Mouse (Mus musculus) heart, postnatal 10 days (tissue): ENCODE measurements at regions not wholly inside any gene's neighbourhood (a gene's known extent, or its start where the extent isn't known, plus 50 kb on each side); places are given as distances from the start of the nearest gene placed in this dataset.

Experiments used
- DNase-seq, 2 experiments: peaks; one replicate each; pipeline ENCODE4 v3.0.0; 2021
- intact Hi-C: fragments of 180-260 bp; cut with DNase I; formaldehyde crosslinking; loops from one replicate; pipeline ENCODE4 v1.15.1; 2025

DNA sequence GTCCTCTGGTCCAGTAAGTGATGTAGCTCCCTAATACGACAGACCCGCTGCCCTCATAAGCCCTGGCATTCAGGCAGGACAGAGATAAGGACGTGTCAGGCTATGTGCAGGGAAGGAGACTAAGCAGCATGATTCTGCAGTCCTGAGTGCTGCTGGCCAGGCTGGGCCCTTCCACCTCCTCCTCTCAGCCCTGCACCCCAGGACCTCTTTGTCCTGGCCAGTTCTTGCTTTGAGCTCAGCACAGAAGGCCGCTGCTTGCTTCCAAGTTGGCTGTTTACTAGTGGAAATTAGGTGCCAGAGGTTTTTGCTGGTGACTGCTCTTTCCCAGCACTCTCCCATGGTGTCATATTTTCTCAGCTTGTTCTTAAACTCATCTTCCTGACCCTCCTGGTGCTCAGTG is 249.3 kb upstream of the Tnp1 start:
- intact Hi-C loops = no loop called here
- DNase-seq = peak; percentile 20 to 23

DNA sequence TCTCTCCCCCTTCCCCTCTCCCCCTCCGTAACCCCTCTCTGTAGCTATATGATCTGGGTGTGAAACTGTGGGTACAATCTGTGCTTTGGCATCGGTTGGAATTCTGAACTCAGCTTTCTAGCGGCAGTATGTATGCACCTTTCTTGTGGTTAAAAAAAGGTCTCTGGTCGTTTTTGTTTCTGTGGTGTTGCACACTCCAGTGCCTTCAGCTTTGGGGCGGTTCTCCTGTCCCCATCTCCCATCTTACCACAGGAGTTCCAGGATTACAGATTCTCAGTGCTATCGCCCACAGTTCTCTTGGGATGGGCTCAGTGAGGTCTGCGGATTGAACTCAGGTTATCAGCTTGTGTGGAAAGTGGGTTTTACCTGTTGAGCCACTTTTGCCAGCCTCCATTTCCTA is 248.5 kb upstream of the Tnp1 start:
- intact Hi-C loops = no loop called here
- no peak for DNase-seq

DNA sequence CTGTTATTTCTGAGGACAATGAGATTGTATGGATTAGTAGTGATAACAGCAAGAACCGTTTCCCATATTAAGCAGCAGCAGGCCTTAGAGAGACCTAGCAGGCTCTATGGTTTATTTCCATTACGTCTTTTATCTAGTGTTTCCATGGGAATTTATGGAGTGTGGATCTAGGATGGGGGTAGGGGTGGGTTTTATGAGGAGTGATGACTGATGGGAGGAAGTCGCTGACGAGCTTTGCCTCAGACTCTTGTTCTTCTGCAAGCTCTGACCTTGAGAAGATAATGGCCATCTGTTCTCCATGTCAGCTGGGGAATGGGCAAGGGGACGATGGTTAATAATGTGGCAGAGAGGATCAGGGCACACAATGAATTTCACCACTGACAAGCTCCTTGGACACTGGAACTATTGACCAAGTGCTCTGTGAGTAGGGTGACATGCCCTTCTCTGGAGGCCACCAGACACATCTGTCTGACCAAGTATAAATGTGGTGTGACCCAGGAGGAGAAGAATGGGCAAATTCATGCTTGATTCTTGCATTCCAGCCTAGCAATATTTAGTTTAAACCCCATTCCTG is 243.9 kb upstream of the Tnp1 start:
- intact Hi-C loops = no loop called here
- DNase-seq = no peak

DNA sequence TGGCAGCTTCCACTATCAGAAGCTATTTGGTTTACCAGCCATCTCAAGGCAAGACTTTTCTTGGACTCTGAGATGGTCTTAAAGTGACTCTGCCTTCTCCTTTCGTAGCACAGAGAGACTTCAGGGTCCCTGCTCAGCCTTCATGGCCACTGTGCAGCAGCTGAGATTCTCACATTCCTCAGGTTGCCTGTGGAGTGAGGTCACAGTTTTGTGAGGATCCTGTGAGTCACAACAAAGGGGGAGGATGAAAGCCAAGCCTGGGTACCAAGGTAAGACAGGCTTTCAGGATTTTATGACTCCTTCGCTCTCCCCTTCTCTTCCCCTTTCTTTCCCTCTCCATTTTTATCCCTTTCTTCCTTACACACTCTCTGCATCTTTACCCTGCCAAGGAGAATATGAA is 241.6 kb upstream of the Tnp1 start:
- no peak for DNase-seq
- intact Hi-C loops = no loop called here

DNA sequence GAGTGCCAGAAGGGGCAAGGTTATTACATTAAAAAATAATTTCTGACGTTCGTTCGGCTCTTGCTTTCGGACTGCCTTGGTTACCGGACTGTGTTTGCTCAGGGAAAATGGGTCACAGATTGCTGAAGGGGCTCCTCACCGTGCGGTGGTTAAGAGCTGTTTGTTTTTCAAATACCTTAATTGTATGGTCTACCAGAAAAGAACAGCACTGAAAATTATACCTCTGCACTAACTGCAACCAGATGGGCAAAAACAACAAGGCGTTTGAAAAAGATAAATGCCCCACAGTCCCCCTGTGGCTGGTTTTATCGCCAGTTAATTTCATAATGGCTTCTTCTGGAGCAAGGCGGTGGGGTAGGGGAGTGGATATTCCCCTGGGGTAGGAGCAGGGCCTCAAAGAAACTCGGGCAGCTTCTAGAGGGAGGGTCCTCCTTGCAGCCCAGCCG is 236.2 kb upstream of the Tnp1 start:
- intact Hi-C loops = no loop called here
- no peak for DNase-seq

DNA sequence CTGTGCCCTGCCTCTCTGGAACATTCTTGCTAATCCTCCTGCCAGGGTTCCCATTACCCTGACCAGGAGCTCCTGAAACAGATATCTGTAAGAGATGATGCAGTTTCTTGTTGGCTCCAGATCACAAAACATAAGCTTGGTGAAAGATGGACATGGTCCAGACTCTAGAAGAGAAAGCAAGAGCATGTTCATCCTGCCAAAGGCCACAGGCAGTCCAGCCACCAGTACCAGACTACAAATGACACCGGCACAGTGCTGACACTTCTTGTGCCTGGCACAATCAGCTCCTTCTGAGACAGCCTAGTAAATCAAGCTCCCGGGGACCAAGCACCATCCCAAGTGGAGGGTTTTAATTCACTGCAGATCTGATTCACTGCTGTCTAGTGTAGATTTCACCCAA is 228.3 kb upstream of the Tnp1 start:
- intact Hi-C loops = no loop called here
- no peak for DNase-seq

DNA sequence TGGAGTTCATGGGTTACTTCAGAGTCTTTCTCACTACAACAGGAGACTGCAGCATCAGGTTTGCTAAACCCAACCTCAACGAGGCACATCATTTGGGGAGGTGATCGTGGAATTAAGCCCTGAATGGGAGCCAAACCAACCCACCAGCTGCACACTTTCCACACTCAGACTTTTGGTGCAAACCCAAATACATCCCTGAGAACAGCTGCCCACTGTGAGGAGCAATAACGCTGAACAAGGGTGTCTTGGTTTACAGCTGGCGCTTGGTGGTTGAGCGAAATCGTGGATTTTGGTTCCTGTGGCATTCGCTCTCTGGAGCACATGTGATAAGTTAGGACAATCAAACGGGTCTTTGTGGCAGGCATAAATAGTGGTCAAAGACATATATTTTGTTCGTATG is 226.6 kb upstream of the Tnp1 start:
- intact Hi-C loops = no loop called here
- DNase-seq = no peak

DNA sequence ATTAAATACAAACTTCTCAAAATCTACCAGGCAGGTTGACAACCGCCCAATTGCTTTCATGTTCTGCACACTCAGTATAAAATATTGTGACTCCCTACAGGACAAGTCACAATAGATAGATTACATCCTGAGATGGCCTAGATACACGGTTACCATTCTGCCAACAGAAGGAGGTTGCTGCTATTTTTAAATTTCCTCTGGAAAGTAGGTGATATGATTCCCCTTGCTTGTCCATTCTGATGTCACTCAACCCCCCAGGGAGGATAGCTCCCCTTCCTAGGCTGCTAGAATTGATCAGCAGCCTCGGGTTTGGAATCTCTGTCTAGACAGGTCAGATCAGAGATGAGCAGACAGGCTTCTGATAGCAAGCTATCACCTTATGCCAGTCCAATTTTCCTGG is 221.2 kb upstream of the Tnp1 start:
- no peak for DNase-seq
- intact Hi-C loops = no loop called here

DNA sequence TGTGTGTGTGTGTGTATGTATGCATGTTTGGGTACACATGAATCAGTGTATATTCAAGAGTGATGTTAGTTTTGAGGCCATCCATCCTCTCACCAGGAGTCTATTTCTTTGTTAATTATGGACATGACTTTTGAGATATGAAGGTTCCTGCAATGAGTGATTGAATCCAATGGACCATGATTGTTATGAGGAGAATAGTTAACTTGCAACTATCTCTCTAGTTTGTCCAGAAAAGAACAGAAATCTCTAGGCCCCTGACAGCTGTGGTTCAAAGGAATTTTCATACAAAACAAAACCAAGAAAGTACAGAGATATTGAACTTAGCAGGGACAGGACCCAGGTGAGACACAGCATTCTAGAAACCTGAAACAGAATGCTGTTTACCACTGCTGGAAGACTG is 217.9 kb upstream of the Tnp1 start:
- DNase-seq = no peak
- intact Hi-C loops = no loop called here

DNA sequence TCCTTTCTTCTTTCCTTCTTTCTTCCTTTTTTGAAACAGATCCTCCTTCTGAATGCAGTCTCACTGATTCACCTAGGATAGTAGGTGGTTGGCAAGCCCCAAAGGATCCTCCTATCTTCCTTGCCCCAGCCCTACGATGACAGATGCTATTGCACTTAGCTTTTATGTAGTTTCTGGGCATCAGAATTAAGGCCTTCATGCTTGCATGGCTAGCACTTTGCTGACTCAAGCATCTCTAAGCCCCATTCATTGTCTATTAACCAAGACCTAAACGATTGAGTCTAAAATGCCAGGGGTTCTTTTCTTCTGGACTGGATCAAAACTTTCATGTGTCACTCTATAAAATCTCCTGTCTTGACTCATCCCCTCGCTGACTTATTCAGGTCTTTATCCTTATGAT is 217.3 kb upstream of the Tnp1 start:
- no peak for DNase-seq
- intact Hi-C loops = no loop called here

DNA sequence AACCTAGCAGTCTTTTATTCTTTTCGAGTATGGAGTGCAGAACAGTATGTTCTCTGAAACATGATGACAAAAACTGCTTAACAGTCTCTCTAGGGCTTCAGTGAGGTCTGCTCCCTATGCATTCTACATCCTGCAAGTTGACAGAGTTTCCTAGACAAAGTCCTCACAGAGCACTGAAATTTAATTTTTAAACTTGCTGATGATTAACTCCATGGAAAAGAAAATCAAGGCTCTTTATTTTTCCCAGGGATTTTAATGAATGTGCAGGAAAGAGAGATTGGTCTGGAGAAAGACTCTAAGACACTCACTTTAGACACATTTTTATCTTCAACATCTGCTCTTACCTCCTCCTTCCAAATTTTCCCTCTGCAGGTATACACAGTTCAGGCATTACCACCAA is 214.9 kb upstream of the Tnp1 start:
- DNase-seq = no peak
- intact Hi-C loops = no loop called here

DNA sequence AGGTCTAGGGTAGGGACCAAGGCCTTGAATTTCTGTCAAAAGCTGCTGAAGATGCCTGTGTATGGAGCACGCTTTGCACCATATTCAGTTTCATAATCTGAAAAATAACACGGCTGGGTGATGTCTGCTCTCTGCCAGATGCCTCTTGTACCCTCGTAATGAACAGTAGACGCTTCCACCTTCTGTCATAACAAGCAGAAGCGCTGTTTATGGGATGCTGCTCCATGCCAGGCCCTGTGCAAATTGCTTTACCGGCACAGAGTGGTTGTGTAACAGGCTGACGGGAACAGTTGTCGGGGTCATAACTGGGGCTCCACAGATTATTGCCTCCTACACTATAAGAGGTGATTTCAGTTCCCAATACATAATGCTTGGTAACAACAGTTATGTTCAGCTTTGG is 211.5 kb upstream of the Tnp1 start:
- intact Hi-C loops = no loop called here
- DNase-seq = no peak

DNA sequence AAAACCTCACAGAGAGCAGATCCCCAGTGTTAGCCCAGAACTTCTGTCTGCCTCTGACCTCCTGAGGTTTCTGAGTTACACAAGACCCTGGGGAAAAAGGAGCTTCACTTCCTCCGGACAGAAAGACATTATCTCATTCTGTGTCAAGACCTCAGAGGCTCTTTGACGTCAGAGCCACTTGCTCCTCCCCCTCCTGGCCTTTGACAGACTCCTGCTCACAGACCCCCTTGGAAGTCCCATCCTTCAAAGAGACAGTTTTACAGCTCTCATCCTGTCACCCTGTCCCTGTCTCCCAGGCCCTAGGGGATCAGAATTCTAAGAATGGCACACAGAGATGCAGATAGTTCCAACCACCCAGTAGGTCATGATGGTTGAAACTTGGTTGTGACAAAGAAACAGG is 206.2 kb upstream of the Tnp1 start:
- DNase-seq = peak; percentile 15 to 21
- intact Hi-C loops = no loop called here

DNA sequence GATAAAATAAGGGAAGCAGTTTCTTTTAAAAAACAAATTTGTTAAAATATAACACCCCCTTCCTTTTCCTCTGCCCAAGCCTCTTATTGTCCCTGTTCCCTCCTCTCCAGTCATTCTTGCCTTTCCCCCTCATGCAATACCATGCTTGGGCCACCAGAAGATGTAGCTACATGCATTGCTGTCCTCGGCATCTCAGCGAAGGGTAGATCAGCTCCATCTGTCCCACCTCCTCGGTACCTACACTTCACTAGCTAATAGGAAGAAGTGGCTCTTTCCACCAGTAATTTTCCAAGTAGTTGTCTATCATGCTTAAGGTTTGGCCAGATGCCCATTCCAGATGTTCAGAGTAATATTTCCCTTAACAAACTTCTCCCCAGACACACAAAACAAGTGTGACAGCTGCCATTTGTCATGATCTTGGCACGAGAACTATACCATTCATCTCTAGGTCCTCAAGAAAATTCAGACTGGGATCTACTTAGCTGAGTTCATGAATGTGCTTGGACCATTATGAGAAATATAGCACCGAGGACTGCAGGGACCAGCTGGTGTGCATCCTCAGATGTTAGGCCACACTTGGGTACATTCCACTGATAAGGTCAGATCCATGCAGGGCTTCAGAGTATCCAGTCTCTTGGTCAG is 198.7 kb upstream of the Tnp1 start:
- intact Hi-C loops = no loop called here
- peak; percentile 59 to 68 for DNase-seq

DNA sequence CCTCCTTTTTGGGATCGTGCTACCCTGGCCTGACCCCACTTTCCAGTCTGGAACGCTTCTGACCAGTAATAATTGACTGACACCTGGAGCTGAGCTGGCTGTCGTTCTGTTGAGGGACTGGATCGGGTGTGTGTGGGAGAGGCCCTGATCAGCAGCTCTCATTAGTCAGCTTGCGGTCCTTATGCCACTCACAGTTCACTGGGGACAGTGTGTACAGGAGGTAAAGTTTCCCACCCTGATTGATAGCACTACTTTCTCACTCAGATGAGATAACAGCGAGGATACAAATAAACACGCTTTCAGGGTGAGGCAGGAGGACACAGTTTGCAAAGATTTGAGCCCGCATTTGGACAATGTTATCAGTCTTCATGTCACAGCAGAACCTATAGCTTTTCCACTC is 191.7 kb upstream of the Tnp1 start:
- intact Hi-C loops = no loop called here
- DNase-seq = no peak

DNA sequence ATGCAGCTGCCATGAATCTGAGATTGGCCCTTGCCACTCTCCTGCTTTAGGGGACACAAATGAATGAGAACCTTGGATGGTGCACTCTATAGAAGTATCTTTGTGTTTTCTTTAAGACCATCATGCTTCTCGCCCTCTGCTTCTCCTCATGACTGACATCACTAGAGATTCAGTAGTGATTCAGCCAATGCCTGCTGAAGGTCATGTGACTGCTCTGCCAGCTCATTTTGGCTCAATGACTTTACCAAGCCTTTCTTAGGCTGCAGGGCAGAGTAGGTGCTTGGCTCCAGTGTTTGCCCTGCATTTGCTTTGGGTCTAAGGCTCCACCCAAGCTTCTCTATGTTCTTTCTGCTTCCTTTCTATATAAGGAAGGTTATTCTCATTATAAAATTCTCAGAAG is 190.1 kb upstream of the Tnp1 start:
- intact Hi-C loops = no loop called here
- DNase-seq = no peak

DNA sequence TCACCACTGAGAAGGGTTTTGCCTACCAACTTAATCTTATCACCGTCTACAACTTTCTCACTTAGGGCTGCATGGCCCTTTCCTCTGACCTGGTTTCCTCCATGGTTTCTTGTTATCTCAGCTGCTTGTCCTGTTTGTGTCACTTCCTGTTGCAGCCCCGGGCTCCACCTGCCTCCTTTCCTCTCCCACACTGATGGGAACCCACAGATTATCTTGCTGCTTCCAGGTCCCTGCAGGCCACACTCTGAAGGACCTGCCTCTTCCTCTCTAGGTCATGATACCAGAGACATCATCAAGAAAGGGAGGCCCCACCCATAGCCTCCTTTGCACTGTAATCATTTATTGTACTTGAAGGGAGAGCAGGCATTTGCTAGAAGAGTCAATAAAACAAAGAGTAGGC is 184.4 kb upstream of the Tnp1 start:
- intact Hi-C loops = no loop called here
- DNase-seq = peak; percentile 37 to 41

DNA sequence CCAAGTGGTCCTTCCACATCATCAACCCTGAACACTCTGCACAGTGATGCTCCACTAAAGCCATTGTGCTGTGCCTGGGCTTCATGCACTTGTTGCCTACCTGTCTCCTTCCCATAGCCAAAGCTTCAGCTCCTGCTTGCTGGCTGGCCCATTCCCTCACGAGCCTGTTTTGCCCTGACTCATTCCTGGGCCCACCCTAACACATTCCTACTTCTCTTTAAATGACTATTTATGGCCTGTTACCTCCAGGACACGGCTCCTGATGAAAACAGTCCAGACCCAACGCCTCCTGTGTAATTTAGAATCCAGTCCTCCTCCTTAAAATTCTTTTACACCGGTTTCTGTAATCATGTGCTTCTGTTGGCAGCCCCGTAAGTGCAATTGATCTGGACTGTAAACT is 175.1 kb upstream of the Tnp1 start:
- intact Hi-C loops = loop anchor here (10.0 kb wide), 1 partner anchor 454 kb away; no protein-coding TSS in a partner anchor
- no peak for DNase-seq

DNA sequence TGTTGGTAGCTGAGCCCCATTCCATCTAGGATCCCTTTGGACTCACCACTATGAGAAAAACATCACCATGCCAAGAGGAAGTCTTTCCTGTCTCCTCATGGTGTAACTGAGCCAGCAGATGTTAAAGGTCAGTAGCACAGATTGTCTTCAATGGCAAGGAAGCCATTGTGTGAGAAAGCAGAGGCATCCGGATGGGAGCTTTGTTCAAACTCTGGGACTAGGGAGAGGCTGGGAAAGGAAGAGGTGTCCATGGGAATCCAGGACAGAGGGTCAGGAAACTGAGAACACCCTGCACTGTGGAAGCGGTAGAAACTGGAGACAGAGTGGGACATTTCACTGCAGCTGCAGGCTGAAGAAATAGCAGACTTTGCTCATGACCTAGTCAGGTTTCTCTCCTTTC is 173.1 kb upstream of the Tnp1 start:
- peak; percentile 48 to 54 for DNase-seq
- intact Hi-C loops = no loop called here

DNA sequence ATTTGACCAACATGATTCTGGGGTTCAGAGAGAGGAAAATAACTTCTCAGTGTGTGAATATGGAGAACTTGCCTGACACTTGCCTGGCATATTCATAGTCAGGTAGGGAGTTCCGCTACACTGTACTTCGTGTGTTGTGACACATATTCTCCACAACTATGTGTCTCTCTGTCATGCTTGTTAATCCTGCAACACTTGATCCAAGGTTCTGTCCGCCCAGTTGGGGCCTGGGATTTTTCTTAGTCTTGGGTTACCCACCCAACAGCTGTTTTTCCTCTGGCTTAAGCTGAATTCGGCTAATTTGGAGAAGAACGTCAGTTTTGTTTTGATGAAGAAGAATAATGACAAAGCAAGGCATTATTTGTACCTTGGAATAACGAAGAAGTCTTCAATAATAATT is 168.8 kb upstream of the Tnp1 start:
- intact Hi-C loops = no loop called here
- no peak for DNase-seq

DNA sequence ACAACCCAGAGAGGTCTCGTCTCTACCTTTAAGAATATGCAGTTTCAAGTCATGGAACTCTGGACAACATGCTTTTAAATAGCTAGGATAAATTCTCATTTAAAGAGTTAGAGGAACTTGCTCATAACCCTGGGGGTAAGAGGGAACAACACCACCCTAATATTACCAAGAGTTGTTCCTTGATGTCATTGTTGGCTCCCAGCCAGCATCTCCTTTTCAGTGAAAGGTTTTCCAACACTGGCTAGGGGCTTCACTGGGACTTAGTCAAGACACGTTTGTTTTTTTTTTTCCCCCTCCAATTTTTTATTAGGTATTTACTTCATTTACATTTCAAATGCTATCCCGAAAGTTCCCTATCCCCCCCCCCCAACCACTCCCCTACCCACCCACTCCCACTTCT is 163.1 kb upstream of the Tnp1 start:
- intact Hi-C loops = no loop called here
- no peak for DNase-seq

DNA sequence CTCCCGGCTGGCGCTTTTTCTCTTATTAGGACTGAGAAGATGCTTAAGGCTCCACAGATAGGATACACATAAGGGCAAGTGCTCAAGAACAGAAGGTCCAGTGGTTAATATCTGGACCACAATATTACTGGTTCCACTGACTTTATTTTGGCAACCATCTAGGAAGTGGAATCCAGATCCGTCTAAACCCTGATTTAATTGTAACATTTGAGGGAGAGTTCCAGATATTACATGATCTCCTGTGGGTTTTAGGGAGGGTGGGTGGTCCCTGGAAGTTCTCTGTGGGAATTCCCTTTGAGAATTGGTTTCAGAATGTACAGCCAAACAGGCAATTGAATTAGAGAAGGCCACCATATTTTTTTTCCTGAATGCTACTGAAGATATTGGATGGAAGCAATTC is 161.4 kb upstream of the Tnp1 start:
- no peak for DNase-seq
- intact Hi-C loops = no loop called here

DNA sequence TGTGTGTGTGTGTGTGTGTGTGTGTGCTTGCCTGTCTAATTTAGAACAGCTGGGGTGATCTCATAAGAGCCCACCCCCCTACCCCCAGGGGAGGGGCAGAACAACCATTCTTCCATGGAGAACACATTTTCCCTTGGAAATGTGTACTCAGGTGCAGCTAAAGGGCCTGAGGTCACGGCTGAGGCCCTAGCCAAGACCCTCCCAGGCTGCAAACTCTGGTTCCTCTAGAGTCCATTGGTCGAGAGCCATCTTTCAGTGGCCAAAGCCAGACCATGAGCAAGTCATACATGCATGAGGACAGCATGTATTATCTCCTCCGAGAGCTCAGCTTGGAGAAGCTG is 154.9 kb upstream of the Tnp1 start:
- intact Hi-C loops = no loop called here
- no peak for DNase-seq
